Mouse (Mus musculus) cerebral cortex, adult 2 months (tissue): ENCODE data around the gene Pkdcc.

Experiments used
- WGBS: fragments of 180-500 bp; shearing (Covaris S2); methylation state at CpG from one replicate; pipeline ENCODE4 v1.1.7; 2018; 5-methylcytosine and 5-hydroxymethylcytosine counted together

The Pkdcc gene

DNA sequence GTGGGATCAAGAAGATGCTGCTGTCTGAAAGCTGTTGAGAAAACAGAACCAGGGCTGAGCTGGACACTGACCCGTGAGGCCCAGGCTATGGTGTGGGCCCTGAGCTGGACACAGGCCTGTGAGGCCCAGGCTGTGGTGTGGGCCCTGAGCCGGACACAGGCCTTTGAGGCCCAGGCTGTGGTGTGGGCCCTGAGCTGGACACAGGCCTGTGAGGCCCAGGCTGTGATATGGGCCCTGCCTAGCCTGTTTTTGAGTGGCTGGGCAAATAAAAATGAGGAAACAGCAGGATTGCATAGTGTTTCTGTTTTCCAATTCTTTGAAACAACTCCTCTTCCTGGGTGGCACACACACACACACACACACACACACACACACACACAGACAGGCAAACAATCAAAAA lies 2.7 kb upstream of the Pkdcc start:
- 93% methylated on average over 2 of the region's 2 CpGs for WGBS

- 86% methylated on average over 9 of the region's 9 CpGs for WGBS
Measured at GRCm38 (mm10) chr17:83213228-83213915, 1.7 kb upstream of the Pkdcc start.

DNA sequence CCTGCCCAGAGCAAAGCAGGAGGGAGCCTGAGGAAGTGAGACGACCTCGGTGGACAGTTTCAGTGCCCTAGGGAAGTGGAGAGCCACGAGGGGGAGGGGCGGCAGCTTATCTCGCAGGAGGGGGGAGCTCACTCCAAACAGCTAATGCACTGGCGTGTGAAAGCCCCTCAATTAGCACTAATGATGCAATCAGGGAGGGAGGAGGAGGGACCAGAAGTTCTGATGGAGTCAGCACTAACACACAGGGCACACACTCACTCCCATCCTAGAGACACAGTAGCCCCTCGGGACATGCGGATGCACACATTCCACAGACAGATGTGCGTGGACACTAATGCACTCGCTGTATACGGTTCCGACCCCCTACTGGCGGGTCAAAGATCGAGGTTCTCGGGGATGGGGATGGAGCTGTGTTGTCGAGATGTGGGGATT lies 915 bp upstream of the Pkdcc start:
- WGBS = 7% methylated on average over 16 of the region's 16 CpGs

DNA sequence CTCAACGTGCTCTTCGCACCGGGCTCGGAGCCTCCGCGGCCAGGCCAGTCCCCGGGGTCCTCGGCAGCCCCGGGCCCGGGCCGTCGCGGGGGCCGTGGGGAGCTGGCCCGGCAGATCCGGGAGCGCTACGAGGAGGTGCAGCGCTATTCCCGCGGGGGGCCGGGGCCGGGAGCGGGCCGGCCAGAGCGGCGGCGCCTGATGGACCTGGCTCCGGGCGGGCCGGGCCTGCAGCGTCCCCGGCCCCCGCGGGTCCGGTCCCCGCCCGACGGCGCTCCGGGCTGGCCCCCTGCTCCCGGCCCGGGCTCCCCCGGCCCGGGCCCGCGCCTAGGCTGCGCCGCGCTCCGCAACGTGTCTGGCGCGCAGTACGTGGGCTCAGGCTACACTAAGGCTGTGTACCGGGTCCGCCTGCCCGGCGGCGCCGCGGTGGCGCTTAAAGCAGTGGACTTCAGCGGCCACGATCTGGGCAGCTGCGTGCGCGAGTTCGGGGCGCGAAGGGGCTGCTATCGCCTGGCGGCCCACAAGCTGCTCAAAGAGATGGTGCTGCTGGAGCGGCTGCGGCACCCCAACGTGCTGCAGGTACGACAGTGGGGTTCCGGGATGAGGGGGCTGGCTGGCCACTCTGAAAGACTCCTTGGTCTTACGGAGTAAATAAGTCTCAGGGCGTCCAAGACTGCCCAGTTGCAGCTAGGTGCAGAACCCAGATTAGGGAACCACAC lies 595 bp downstream of the Pkdcc start:
- 3% methylated on average over 65 of the region's 80 CpGs for WGBS

GRCm38 (mm10) chr17:83216251-83216919 lies 1.3 kb downstream of the Pkdcc start:
- WGBS = 42% methylated on average over 7 of the region's 7 CpGs

GRCm38 (mm10) chr17:83218189-83218588 lies 3.1 kb downstream of the Pkdcc start:
- 49% methylated on average over 2 of the region's 2 CpGs for WGBS

GRCm38 (mm10) chr17:83218722-83219121 lies 3.6 kb downstream of the Pkdcc start:
- WGBS = 77% methylated on average over 6 of the region's 6 CpGs

DNA sequence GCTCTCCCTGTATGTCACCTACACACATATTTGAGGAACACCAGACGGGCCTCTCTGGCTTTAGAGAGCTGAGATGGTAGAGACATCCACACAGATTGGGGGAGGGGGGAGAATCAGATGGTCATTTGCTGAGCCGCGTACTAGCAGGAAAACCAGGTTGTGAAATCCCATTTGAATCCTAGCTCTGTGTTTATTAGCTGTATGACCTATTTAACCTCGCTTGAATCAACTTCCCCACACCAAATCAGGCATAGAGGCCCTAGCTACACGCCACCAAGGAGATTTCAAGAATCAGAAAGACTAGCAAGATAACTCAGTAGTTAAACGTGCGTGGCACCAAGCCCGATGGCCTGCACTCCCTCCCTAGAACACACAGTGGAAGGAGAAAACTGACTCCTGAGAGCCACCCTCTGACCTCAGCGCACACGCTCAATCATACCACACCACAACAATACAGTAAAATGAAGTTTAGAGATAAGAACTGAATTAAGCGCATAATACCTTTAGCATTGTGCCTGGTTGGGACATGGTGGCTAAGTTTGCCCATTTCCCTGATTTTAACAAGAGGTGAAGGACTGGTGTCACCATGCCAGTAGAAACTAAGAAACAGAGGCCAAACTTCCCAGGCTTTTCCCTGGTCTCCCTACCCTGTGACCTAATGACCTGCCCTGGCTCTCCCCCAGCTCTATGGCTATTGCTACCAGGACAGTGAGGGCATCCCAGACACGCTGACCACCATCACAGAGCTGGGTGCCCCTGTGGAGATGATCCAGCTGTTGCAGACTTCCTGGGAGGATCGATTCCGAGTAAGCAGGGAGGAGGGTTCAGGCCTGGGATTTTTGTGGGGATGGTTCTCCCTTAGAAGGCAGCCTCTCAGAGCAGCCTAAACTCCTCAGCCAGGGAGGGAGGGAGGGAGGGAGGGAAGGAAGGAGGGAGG lies 4.5 kb downstream of the Pkdcc start:
- WGBS = 81% methylated on average over 14 of the region's 14 CpGs

DNA sequence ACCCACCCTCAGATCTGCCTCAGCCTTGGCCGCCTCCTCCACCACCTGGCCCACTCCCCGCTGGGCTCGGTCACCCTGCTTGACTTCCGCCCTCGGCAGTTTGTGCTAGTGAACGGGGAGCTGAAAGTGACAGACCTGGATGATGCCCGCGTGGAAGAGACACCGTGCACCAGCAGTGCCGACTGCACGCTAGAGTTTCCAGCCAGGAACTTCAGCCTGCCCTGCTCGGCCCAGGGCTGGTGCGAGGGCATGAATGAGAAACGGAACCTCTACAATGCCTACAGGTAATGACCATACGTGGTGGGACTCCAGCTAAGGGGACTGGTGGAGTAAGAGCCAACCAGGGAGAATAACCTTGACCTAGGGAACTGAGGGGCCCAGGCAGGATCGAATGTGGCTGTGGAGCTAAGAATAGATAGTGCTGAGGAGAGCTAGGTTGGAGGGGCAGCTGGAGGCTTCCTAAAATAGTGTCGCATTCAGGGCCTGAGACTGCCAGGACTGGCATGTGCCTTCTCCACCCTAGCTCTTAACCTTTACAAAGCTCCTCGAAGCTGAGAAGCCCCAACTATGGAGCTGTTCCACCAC lies 6.0 kb downstream of the Pkdcc start:
- 88% methylated on average over 18 of the region's 18 CpGs for WGBS

DNA sequence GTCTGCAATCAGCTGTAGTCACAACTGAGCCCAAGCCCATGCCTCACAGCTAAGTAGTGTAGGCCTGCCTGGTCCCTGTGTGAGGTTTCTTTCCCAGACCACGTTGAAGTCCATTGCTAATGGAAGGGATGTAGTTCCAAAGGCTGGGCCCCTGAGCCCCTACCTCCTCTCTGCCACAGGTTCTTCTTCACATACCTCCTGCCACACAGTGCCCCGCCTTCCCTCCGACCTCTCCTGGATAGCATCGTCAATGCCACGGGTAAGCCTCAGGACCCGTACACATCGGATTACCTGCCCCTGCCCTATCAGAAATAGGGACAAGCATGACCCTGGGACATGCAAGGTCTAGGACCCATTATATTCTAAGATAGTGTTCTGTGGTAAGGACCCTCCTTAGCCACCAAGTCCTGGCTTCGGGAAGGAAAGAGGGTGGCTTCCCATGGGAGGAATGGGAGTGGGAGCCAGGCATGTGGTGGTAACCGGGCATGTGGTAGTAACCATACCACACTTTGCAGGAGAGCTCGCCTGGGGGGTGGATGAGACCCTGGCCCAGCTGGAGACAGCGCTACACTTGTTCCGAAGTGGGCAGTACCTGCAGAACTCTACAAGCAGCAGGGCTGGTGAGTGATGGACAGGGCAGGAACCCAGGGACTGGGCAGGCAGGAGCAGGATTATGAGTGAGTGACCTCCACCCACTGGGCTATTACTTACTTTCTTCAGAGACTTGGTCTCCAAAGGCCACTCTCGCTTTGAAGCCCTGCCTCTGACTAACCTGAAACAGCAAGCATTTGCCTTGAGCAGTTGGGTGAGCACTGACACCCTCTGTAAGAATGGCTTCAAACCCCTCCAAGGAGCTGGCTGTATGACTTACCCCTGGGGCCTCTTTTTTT lies 6.8 kb downstream of the Pkdcc start:
- 92% methylated on average over 13 of the region's 13 CpGs for WGBS

- WGBS = 59% methylated on average over 3 of the region's 3 CpGs
Measured at GRCm38 (mm10) chr17:83222705-83223104, 7.6 kb downstream of the Pkdcc start.

GRCm38 (mm10) chr17:83224451-83224971 lies 9.4 kb downstream of the Pkdcc start:
- WGBS = 59% methylated on average over 13 of the region's 13 CpGs

GRCm38 (mm10) chr17:83226395-83226986 lies 11.4 kb downstream of the Pkdcc start:
- 65% methylated on average over 8 of the region's 8 CpGs for WGBS

DNA sequence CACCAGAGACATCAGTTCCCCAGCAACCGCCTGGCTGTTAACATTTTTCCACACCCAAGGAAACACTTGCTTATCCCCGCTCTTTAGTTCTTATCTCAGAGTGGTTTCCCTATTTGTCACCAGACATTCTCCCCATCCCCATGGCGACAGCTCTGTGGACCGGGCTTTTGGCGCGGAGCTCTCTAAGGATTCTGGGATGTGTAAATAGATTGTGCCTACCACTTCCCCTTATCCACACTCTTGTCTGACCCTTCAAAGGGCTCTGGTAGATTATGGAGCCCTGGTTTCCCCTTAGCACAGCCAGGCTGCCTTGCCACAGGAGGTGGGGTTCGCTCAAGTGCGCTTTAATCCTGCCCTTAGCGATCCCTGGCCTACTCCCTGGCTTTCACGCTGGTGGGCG lies 16.3 kb downstream of the Pkdcc start:
- 63% methylated on average over 11 of the region's 11 CpGs for WGBS

GRCm38 (mm10) chr17:83235227-83235626 lies 20.1 kb downstream of the Pkdcc start:
- WGBS = 58% methylated on average over 10 of the region's 10 CpGs

DNA sequence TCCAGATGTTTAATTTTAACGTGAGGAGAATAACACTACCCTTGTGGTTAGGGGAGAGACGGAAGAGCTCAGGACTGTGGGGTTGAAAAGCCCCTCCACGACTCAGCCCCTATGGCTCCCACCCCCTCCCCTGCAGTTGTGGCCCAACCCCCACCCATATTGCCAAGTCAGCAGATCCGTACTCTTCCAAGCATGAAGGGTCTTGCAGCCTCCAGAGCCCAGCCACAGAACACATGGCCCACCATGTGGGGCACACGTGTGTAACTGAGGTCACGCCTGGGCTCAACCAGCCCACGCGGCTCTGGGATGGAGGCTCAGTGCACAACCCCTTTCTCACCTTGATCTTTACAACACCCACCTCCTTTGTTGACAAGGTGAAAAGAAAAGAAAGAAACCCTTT lies 21.1 kb downstream of the Pkdcc start:
- 85% methylated on average over 8 of the region's 8 CpGs for WGBS

DNA sequence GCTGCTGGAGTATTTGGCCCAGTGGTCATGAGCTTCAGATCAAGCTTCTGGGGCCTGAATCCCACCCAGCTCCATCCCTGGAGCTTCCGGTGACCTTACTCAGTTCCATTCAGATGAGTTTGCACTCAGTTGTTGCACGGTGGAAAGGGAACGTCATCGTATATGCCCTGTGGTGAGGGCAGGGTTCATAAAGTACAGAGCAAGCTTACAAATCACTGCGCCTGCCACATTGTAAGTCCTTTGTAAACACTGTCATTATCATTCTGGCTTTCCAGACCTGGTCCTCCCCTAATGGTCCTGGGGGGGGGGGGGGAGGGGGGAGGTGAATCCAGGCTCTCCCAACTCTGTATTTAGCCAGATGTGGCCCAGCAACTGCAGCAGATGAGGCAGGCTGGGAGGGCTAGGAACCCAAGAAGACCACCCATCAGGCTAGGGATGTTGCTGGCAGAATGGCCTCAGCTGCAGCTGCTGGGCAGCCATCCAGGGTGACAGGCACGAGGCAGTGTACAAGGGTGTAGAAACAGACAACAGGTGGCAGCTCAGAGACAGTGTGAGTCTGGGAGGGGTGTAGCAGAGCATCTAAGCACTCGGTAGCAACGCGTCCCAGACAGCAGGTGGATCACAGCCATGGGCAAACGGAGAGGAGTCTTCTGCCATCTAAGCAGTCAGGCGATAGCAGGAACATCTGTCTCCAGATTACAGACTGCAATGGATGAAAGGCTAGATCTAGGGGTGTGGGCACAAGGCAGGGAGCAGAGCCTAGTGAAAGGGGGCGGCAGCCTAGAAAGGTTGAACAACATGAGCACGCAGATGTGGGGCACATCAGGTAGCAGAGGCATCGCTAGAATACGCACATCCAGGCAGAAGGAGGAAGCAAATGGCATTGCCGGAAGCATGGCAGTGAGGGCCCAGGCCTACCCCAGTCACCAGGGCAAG lies 23.3 kb downstream of the Pkdcc start:
- WGBS = 73% methylated on average over 16 of the region's 16 CpGs

GRCm38 (mm10) chr17:83244502-83244901 lies 29.4 kb downstream of the Pkdcc start:
- 80% methylated on average over 1 of the region's 1 CpGs for WGBS

DNA sequence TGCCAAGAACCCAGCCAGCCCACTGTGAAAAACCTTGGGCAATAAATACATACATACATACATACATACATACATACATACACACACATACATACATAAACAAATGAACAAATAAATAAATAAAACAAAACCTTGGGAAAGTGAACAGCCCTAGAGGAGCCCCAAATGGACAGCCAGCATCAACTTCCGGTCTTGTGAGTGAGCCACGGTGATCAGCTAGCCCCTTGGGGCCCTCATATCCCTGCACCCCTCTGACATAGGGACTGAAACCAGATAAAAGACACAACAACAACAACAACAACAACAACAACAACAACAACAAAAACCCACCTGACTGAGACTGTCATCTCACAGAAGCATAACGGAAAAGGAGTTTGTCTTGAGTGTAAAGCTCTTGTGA lies 30.4 kb downstream of the Pkdcc start:
- WGBS = 88% methylated on average over 3 of the region's 3 CpGs
